Mouse (Mus musculus) neural tube, embryonic 15.5 days (tissue): ENCODE results near the gene Gm9833. TPM values are rescaled to one million over a fixed set of nuclear protein-coding genes. Genes with fewer than 3 reads are reported as not detected.

Experiments used
- ATAC-seq: fragments of 200-750 bp; cut with Nextera tagmentation; 2 replicates; pipeline ENCODE4 v1.8.0; 2017; ENCODE audit warnings: mild to moderate bottlenecking, moderate TSS enrichment, moderate library complexity; ENCODE audit not compliant: low FRiP score
- H3K27ac ChIP-seq: fragments of 300-500 bp; sonication (generic); replicated peaks from 2 replicates; pipeline ENCODE4 v1.5.1; 2015; ENCODE audit warnings: mild to moderate bottlenecking, inconsistent platforms
- H3K27me3 ChIP-seq: fragments of 300-500 bp; sonication (generic); replicated peaks from 2 replicates; pipeline ENCODE4 v1.6.1; 2015; ENCODE audit warnings: inconsistent platforms
- H3K36me3 ChIP-seq: fragments of 300-500 bp; sonication (generic); 2 replicates; pipeline ENCODE4 v1.6.1; 2015; ENCODE audit warnings: inconsistent platforms
- H3K4me1 ChIP-seq: fragments of 300-500 bp; sonication (generic); 2 replicates; pipeline ENCODE4 v1.6.1; 2015; ENCODE audit warnings: inconsistent platforms
- H3K4me2 ChIP-seq: fragments of 300-500 bp; sonication (generic); 2 replicates; pipeline ENCODE4 v1.6.1; 2015; ENCODE audit warnings: inconsistent platforms, mild to moderate bottlenecking, moderate library complexity
- H3K4me3 ChIP-seq: fragments of 300-500 bp; sonication (generic); replicated peaks from 2 replicates; pipeline ENCODE4 v1.5.1; 2015; ENCODE audit warnings: mild to moderate bottlenecking, inconsistent platforms
- H3K9ac ChIP-seq: fragments of 300-500 bp; sonication (generic); replicated peaks from 2 replicates; pipeline ENCODE4 v1.6.1; 2015; ENCODE audit warnings: mild to moderate bottlenecking, inconsistent platforms
- H3K9me3 ChIP-seq: fragments of 300-500 bp; sonication (generic); replicated peaks from 2 replicates; pipeline ENCODE4 v1.6.1; 2016; ENCODE audit warnings: inconsistent platforms
- WGBS: fragments of 180-500 bp; shearing (Covaris S2); methylation state at CpG from one replicate; pipeline ENCODE4 v1.1.7; 2015; ENCODE audit warnings: mixed read lengths; 5-methylcytosine and 5-hydroxymethylcytosine counted together
- polyA plus RNA-seq: library from polyadenylated mRNA; unstranded; fragments of >200 nt; fragmentation: Nextera tagmentation; extraction: Ambion mirVana; gene quantifications from 2 replicates; pipeline ENCODE4 v1.2.1, GENCODE M21; 2015

The Gm9833 gene
- polyA plus RNA-seq, 1 experiment from 2014 or later, result 6.4 TPM

DNA sequence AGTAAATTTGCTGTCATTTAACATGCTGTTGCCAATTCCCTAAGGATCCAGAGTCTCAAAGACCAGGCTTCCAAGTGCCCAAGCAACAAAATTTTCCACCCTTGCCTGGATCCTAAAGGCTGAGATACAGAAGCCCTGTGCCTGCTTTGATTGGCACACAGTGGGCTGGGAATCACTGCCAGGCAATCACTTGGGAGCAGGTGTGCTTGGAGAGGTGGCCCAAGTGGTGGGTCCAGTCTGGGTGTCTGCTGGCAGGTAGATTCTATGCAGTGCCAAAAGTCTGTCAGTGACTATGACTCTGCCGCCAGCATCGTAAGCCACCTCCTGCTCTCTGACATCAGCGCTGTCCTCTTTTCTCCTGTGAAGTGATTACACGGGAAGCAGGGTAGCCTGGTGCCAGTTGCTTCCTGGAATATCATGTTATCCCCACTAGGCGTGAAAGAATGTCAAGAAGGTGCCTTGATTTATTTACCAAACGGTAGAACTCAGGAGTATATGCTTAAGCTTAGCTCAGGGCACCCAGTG is 3.8 kb downstream of the Gm9833 start:
- Histone ChIP-seq H3K27ac (no peak overlapping the region), H3K4me2 (no peak overlapping the region), H3K9me3 (no peaks in the 10 kb centered on the region), H3K4me1 (no peaks in the 10 kb centered on the region), H3K36me3 (no peaks in the 10 kb centered on the region), H3K27me3 (no peaks in the 10 kb centered on the region), H3K4me3 (no peak overlapping the region), H3K9ac (no peak overlapping the region)
- ATAC-seq, result no peak
- WGBS, result 86% methylated on average over 6 of the region's 6 CpGs

DNA sequence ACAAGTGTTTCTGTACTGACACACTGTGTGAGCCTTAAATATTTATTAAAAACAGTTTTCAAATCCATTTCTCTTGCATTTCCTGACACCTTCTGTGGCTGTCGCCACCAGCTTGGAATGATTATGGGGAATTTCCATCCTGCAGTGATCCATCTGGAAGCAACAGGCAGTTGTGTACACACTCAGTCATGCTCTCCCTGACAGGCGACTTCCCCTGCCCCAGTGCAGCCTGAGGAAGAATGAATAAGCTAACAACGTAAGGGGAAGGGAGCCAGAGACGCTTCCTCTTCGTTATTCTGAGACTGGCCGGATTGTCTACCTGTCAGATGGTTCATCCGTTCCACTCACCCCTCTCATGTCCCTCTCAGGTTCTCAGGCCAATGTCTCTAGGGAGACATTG is 4.6 kb downstream of the Gm9833 start:
- Histone ChIP-seq H3K36me3 (no peaks in the 10 kb centered on the region), H3K9me3 (no peaks in the 10 kb centered on the region), H3K4me3 (no peak overlapping the region), H3K9ac (no peak overlapping the region), H3K27me3 (no peaks in the 10 kb centered on the region), H3K27ac (no peak overlapping the region), H3K4me2 (no peak overlapping the region), H3K4me1 (no peaks in the 10 kb centered on the region)
- ATAC-seq, result no peak
- WGBS, result 68% methylated on average over 7 of the region's 7 CpGs

GRCm38 (mm10) chr3:10092914-10093313 is 5.0 kb downstream of the Gm9833 start:
- ATAC-seq, result no peak
- Histone ChIP-seq H3K27ac (no peak overlapping the region), H3K4me1 (no peaks in the 10 kb centered on the region), H3K9me3 (no peaks in the 10 kb centered on the region), H3K4me3 (no peak overlapping the region), H3K4me2 (no peak overlapping the region), H3K27me3 (no peaks in the 10 kb centered on the region), H3K9ac (no peak overlapping the region), H3K36me3 (no peaks in the 10 kb centered on the region)
- 74% methylated on average over 6 of the region's 6 CpGs for WGBS

GRCm38 (mm10) chr3:10095076-10095622 is 7.2 kb downstream of the Gm9833 start:
- ATAC-seq, result no peak
- H3K4me2 ChIP-seq, result no peak overlapping the region
- H3K4me3 ChIP-seq, result no peak overlapping the region
- 90% methylated on average over 2 of the region's 2 CpGs for WGBS
- H3K36me3 ChIP-seq, result no peaks in the 10 kb centered on the region
- no peak overlapping the region for H3K27ac ChIP-seq
- H3K9me3 ChIP-seq, result no peaks in the 10 kb centered on the region
- no peaks in the 10 kb centered on the region for H3K27me3 ChIP-seq
- no peaks in the 10 kb centered on the region for H3K4me1 ChIP-seq
- no peak overlapping the region for H3K9ac ChIP-seq

DNA sequence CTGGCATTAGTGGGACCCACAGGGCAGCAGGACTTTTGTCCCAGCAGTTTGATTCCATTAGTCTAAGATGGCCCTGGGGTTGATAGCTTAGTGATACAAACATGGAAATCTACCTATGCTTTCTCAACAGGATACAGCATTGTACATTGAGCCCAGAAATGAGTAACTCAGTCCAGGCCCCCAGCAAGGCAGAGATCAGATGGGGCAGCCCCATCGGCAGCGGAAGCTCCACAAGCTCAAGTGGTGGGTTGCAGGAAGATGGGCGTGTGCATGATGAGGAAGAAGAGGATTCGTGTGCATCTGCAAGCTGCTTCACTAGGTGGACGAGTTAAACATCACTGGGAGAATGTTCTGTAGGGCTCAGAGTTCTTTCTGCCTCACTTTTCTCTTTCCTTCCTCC is 11.8 kb downstream of the Gm9833 start:
- no peak overlapping the region for H3K27ac ChIP-seq
- H3K9ac ChIP-seq, result no peak overlapping the region
- WGBS, result 91% methylated on average over 5 of the region's 5 CpGs

DNA sequence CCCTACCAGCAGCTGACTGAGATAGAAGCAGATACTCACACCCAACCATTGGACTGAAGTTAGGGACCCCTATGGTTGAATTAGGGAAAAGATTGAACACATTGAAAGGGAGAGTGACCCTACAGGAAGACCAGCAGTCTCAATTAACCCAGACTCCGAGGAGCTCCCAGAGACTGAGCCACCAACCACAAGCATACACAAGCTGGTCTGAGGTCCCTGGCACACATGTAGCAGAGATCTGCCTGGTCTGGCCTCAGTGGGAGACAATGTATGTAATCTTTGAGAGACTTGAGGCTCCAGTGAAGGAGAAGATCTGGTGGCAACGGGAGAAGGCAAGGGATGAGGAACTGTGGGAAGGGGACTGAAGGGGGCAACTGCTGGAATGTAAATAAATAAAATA is 23.7 kb downstream of the Gm9833 start:
- H3K9me3 ChIP-seq, result no peaks in the 10 kb centered on the region
- no peaks in the 10 kb centered on the region for H3K4me1 ChIP-seq
- no peaks in the 10 kb centered on the region for H3K27me3 ChIP-seq
- no peak overlapping the region for H3K4me2 ChIP-seq
- H3K9ac ChIP-seq, result no peak overlapping the region
- H3K27ac ChIP-seq, result no peak overlapping the region
- ATAC-seq, result no peak
- no peaks in the 10 kb centered on the region for H3K36me3 ChIP-seq
- 94% methylated on average over 2 of the region's 2 CpGs for WGBS
- no peak overlapping the region for H3K4me3 ChIP-seq

More for the DNA sequence above, 11.8 kb downstream of the Gm9833 start:
- no peak for ATAC-seq
- H3K36me3 ChIP-seq, result no peaks in the 10 kb centered on the region
- H3K4me2 ChIP-seq, result no peak overlapping the region
- no peaks in the 10 kb centered on the region for H3K9me3 ChIP-seq
- H3K4me3 ChIP-seq, result no peak overlapping the region
- H3K27me3 ChIP-seq, result no peaks in the 10 kb centered on the region
- H3K4me1 ChIP-seq, result no peaks in the 10 kb centered on the region

DNA sequence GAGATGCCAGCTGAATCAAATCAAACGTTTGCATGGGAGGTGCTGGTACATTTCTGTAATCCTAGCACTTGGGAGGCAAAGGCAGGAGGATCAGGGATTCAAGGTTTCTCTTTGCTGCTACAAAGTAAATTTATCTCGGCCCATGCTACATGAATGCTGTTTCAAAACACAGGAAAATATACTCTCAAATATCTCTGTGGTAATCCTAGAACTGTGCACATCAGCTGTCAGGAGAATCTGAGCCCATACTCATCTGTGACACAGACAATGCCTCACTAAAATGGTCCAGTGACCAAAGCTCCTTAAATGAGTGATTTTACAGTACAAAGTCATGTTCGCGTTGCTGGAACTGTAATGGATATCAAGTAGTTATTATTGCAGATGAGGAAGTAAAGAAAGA is 24.3 kb downstream of the Gm9833 start:
- WGBS, result 81% methylated on average over 4 of the region's 4 CpGs
- no peak overlapping the region for H3K27ac ChIP-seq
- no peak overlapping the region for H3K9ac ChIP-seq
- H3K27me3 ChIP-seq, result no peaks in the 10 kb centered on the region
- no peak overlapping the region for H3K4me3 ChIP-seq
- H3K36me3 ChIP-seq, result no peaks in the 10 kb centered on the region
- H3K9me3 ChIP-seq, result no peaks in the 10 kb centered on the region
- no peak for ATAC-seq
- H3K4me2 ChIP-seq, result no peak overlapping the region
- H3K4me1 ChIP-seq, result no peaks in the 10 kb centered on the region

GRCm38 (mm10) chr3:10112660-10113059 is 24.8 kb downstream of the Gm9833 start:
- Histone ChIP-seq H3K4me1 (no peaks in the 10 kb centered on the region), H3K27me3 (no peaks in the 10 kb centered on the region), H3K36me3 (no peaks in the 10 kb centered on the region), H3K4me2 (no peak overlapping the region), H3K9me3 (no peaks in the 10 kb centered on the region), H3K27ac (no peak overlapping the region), H3K9ac (no peak overlapping the region), H3K4me3 (no peak overlapping the region)
- WGBS, result 79% methylated on average over 2 of the region's 2 CpGs
- ATAC-seq, result no peak

GRCm38 (mm10) chr3:10116531-10116930 is 28.6 kb downstream of the Gm9833 start:
- no peaks in the 10 kb centered on the region for H3K36me3 ChIP-seq

GRCm38 (mm10) chr3:10121232-10121631 is 33.3 kb downstream of the Gm9833 start:
- H3K4me2 ChIP-seq, result no peak overlapping the region
- no peak overlapping the region for H3K27ac ChIP-seq
- no peaks in the 10 kb centered on the region for H3K27me3 ChIP-seq
- no peaks in the 10 kb centered on the region for H3K36me3 ChIP-seq
- WGBS, result 96% methylated on average over 9 of the region's 9 CpGs
- H3K4me3 ChIP-seq, result no peak overlapping the region
- no peak for ATAC-seq
- no peak overlapping the region for H3K9ac ChIP-seq
- no peaks in the 10 kb centered on the region for H3K4me1 ChIP-seq
- no peaks in the 10 kb centered on the region for H3K9me3 ChIP-seq

More at GRCm38 (mm10) chr3:10116531-10116930, 28.6 kb downstream of the Gm9833 start:
- no peaks in the 10 kb centered on the region for H3K4me1 ChIP-seq
- no peak overlapping the region for H3K27ac ChIP-seq
- ATAC-seq, result no peak
- H3K4me3 ChIP-seq, result no peak overlapping the region
- no peaks in the 10 kb centered on the region for H3K27me3 ChIP-seq
- H3K4me2 ChIP-seq, result no peak overlapping the region
- no peak overlapping the region for H3K9ac ChIP-seq
- whole genome bisulfite sequencing, result 90% methylated on average over 12 of the region's 12 CpGs
- no peaks in the 10 kb centered on the region for H3K9me3 ChIP-seq

GRCm38 (mm10) chr3:10121956-10122739 is 34.2 kb downstream of the Gm9833 start:
- Histone ChIP-seq H3K36me3 (no peaks in the 10 kb centered on the region), H3K27me3 (no peaks in the 10 kb centered on the region), H3K9me3 (no peaks in the 10 kb centered on the region), H3K4me1 (no peaks in the 10 kb centered on the region), H3K4me3 (no peak overlapping the region), H3K9ac (no peak overlapping the region), H3K27ac (no peak overlapping the region), H3K4me2 (no peak overlapping the region)
- no peak for ATAC-seq
- 80% methylated on average over 6 of the region's 6 CpGs for WGBS

- Histone ChIP-seq H3K4me3 (no peak overlapping the region), H3K4me1 (no peaks in the 10 kb centered on the region), H3K9me3 (no peaks in the 10 kb centered on the region), H3K36me3 (no peaks in the 10 kb centered on the region), H3K27ac (no peak overlapping the region), H3K9ac (no peak overlapping the region), H3K27me3 (no peaks in the 10 kb centered on the region), H3K4me2 (no peak overlapping the region)
- no peak for ATAC-seq
- 87% methylated on average over 1 of the region's 1 CpGs for WGBS
These were observed 35.7 kb downstream of the Gm9833 start for GRCm38 (mm10) chr3:10123615-10124014.
